Mouse (Mus musculus) kidney, adult 2 months (tissue): ENCODE measurements around the gene Cirbp. TPM values are rescaled to one million over a fixed set of nuclear protein-coding genes. Genes with fewer than 3 reads are reported as not detected.

Source experiments
- DNase-seq: peaks from one replicate; pipeline ENCODE4 v3.0.0; 2021
- H3K27ac ChIP-seq: fragments of 200-500 bp; 2 replicates; pipeline ENCODE4 v1.5.1; 2012; ENCODE audit warnings: low read depth, low read length, control low read depth, inconsistent platforms; ENCODE audit not compliant: insufficient read depth
- H3K27me3 ChIP-seq: fragments of 200-500 bp; replicated peaks from 2 replicates; pipeline ENCODE4 v1.6.1; 2012; ENCODE audit warnings: mild to moderate bottlenecking, moderate library complexity, low read length, inconsistent platforms; ENCODE audit not compliant: control insufficient read depth, insufficient read depth
- H3K36me3 ChIP-seq: fragments of 200-500 bp; 2 replicates; pipeline ENCODE4 v1.6.1; 2012; ENCODE audit warnings: mild to moderate bottlenecking, moderate library complexity, low read length, inconsistent platforms; ENCODE audit not compliant: control insufficient read depth, insufficient read depth
- H3K4me1 ChIP-seq: fragments of 200-500 bp; 2 replicates; pipeline ENCODE4 v1.6.1; 2011; ENCODE audit warnings: low read length; ENCODE audit not compliant: control insufficient read depth, insufficient read depth
- H3K4me3 ChIP-seq: fragments of 200-500 bp; 2 replicates; pipeline ENCODE4 v1.5.1; 2011; ENCODE audit warnings: mild to moderate bottlenecking, low read depth, low read length, control low read depth; ENCODE audit not compliant: insufficient read depth
- CTCF ChIP-seq: fragments of 200-500 bp; conservative IDR thresholded peaks from 2 replicates; pipeline ENCODE4 v1.5.1; 2011; ENCODE audit warnings: low read depth, mild to moderate bottlenecking, control low read depth, low read length, moderate library complexity, mixed read lengths; ENCODE audit not compliant: insufficient read depth, insufficient read length
- POLR2A ChIP-seq: fragments of 200-500 bp; IDR thresholded peaks from one replicate; pipeline ENCODE4 v1.6.1; 2011; ENCODE audit warnings: low read depth, low read length, control low read depth
- WGBS: fragments of 180-500 bp; shearing (Covaris S2); methylation state at CpG from one replicate; pipeline ENCODE4 v1.1.7; 2018; 5-methylcytosine and 5-hydroxymethylcytosine counted together
- polyA plus RNA-seq: library from polyadenylated mRNA; depleted of rRNA; stranded (reverse); fragments of >200 nt; gene quantifications from 2 replicates; pipeline ENCODE4 v1.2.3, GENCODE M21; 2012; rRNA removed

Cirbp gene
- 86.7 and 87.8 TPM in 2 replicates for polyA plus RNA-seq

DNA sequence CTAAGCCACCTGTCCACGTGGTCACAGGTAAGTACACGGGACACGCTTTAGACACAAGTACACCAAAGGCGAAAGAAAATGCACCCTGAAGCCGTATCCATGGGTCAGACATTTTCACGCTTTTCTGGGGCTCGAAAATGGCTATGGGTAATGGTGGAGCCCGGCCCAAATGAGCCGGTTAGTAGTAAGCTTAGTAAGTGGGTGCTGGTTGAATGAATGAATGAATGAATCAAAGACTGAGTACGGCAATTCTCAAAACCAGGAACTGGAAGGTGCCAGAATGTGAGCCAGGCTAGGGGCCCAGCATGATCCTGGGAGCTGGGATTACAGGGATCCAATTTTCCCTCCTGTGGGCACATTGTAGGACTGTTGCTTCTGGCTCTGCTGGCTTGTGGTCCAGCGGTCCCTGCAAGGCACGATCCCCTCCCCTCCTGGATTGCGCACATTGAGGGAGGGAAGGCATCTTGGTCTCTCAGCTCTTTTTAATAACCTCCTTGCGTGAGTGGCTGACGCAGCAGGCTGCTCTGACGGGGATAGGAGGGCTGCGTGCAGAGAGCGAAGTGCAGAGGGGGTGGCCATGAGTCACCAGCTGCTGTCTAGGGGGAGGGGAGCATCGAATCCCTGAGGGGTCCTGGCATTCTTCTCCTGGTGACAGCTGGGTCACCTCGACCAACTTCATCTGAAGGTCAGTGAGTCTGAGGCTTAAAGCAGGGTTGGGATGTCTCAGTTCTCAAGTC lies at the start of gene Cirbp:
Gene Cirbp, plus strand, starts transcription at position 594 of the 737 bp plus-strand sequence.
- no peaks in the 10 kb centered on the region for H3K27me3 ChIP-seq
- no peak for TF ChIP-seq CTCF
- TF ChIP-seq POLR2A = no peak
- H3K4me1 ChIP-seq = peaks cover 16% of the 10 kb centered on the region
- peaks cover 3% of the 10 kb centered on the region; the same call in 1 of the 2 replicates for H3K36me3 ChIP-seq
- peak; percentile 68 for DNase-seq
- WGBS = 25% methylated on average over 20 of the region's 20 CpGs
- H3K27ac ChIP-seq = peak within 1 kb of the TSS; percentile 54
- H3K4me3 ChIP-seq = peak within 1 kb of the TSS; percentile 36

DNA sequence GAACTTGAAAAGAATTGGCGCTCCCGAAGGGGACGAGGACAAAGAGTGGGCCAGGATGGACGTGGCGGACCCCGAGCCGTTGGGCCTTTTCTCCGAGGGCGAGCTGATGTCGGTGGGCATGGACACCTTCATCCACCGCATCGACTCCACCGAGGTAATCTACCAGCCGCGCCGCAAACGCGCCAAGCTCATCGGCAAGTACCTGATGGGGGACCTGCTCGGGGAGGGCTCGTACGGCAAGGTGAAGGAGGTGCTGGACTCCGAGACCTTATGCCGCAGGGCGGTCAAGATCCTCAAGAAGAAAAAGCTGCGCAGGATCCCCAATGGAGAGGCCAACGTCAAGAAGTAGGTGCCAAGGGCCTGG lies 49.2 kb upstream of the Cirbp start:
- Histone ChIP-seq H3K27me3 (no peaks in the 10 kb centered on the region), H3K4me3 (peak overlapping the region; percentile 86), H3K4me1 (peaks cover 9% of the 10 kb centered on the region; the same call in 1 of the 2 replicates), H3K27ac (peak overlapping the region; percentile 59), H3K36me3 (no peaks in the 10 kb centered on the region)
- DNase-seq = no peak
- WGBS = under 1% methylated on average over 27 of the region's 27 CpGs
- TF ChIP-seq CTCF (no peak), POLR2A (no peak)

DNA sequence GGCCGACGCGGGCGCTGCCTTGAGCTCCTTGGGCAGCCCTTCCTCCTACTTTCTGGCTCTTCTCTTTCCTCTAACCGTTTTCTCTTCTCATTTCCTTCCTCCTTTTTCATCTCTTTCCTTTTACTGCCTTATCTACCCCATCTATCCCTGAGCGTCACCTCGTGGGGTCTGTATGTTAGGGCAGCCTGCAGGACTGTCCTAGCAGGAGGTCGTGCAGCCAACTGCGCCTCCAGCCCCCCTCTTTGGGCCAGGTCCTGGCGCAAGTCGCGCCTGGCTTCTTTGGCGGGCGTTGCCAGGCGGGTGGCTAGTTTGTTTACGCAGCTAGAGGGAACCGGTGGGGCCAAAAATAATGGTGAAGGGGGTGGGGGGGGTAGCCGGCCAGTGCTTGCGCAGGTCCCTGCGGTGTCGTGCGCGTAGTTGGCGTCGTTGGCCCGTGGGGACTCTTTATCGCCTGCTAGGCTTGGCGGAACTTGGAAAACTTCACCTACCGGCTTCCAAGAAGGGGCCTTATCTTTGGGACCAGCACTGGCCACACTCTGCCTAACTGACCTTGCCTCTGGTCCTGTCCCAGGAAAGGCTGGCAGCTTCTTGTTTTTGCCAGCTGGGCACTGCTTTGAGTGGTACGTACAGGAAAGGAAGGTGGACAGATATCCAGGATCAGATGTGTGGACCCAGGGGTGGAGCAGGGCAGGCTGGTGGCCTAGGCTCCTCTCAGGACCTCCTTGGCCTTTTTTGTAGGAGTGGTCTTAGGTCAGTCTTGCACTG lies 48.7 kb upstream of the Cirbp start:
- Histone ChIP-seq H3K27ac (peak overlapping the region; percentile 59), H3K4me1 (peaks cover 9% of the 10 kb centered on the region; the same call in 1 of the 2 replicates), H3K4me3 (peak overlapping the region; percentile 86), H3K36me3 (no peaks in the 10 kb centered on the region), H3K27me3 (no peaks in the 10 kb centered on the region)
- TF ChIP-seq POLR2A = no peak
- no peak for TF ChIP-seq CTCF
- 4% methylated on average over 30 of the region's 30 CpGs for WGBS
- DNase-seq = peak; percentile 55

DNA sequence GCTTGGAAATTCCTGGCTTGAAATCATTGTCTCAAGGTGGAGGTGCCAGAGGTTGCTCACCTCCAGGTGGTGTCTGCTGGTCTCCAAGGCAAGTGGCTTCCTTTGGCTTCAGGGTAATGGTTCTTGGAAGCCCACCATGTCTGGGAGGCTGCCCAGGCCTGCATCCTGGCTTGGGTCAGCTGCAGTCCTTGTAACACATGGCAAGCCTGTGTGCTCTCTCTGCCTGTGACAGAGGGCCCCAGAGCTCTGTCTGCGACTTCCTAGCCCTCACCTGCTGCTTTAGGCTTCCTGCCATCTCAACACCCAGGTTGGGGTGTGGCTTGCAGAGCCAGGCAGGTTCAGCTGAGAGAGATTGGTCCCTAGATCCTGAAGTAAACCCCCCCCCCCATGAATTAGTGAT lies 48.0 kb upstream of the Cirbp start:
- TF ChIP-seq POLR2A (no peak), CTCF (no peak)
- no peak for DNase-seq
- no peaks in the 10 kb centered on the region for H3K27me3 ChIP-seq
- peaks cover 9% of the 10 kb centered on the region; the same call in 1 of the 2 replicates for H3K4me1 ChIP-seq
- 7% methylated on average over 1 of the region's 1 CpGs for WGBS
- peak overlapping the region; percentile 58 for H3K27ac ChIP-seq
- no peaks in the 10 kb centered on the region for H3K36me3 ChIP-seq
- peak overlapping the region; percentile 86 for H3K4me3 ChIP-seq

DNA sequence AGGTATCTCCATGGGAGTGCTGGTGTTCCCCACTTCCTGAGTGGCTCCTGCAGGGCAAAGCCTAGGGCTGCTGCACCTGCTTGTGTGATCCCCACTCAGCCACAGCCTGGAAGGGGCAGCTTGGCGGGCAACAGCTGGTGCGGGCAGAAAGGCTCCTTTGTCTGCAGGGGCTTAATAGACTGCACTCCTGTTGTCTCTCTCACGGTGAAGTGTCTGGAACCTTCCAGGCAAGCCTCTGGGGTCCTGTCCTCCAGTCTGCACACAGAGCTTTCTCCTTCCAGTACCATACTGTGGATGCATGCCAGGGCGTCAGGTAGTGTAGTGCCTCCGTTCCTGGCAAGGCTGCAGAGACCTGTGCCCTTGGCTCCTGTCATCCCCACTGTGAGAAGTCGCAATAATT lies 47.2 kb upstream of the Cirbp start:
- Histone ChIP-seq H3K4me3 (no peak overlapping the region), H3K4me1 (peaks cover 9% of the 10 kb centered on the region; the same call in 1 of the 2 replicates), H3K27ac (no peak overlapping the region), H3K36me3 (no peaks in the 10 kb centered on the region), H3K27me3 (no peaks in the 10 kb centered on the region)
- no peak for DNase-seq
- 61% methylated on average over 6 of the region's 6 CpGs for WGBS
- TF ChIP-seq CTCF (no peak), POLR2A (no peak)

DNA sequence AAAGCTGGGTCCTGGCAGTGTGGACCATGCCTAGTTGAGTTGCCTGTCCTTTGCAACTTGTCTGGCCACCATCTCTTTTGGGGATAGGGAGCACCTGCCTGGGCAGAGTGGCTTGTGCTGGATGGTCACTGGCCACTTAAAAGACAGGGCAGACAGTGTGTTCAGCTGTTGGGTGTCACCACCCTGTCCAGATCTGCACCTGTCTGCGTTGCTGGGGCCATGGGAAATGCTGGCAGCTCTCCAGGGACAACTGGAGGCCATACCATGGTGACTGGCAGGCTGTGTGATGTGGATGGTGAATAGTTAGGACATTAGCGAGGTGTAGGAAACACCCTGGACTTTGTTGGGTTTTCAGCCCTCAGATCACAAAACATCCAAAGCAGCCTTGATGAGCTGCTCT lies 45.6 kb upstream of the Cirbp start:
- WGBS = 46% methylated on average over 2 of the region's 2 CpGs
- no peak for DNase-seq

DNA sequence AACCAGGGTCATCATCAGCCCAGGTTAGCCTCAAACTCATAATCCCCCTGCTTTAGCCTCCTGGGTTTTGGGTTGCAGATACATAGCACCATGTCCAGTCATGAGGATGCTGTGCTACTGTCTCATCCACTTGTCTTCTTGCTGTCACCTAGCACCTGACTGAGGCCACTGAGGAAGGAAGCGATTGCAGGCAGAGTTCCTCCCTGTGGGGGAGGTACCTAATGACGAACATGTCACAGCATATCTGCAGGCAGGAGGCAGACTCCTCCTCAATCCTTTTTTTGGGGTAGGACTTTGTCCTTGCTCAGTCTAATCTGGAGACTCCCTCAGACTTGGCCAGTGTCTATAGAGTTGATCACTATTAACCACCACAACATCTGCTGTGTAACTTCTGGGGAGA lies 44.1 kb upstream of the Cirbp start:
- no peak for TF ChIP-seq CTCF
- TF ChIP-seq POLR2A = no peak
- WGBS = 46% methylated on average over 2 of the region's 2 CpGs
- H3K27ac ChIP-seq = no peak overlapping the region
- H3K4me1 ChIP-seq = peaks cover 9% of the 10 kb centered on the region; the same call in 1 of the 2 replicates
- H3K4me3 ChIP-seq = no peak overlapping the region
- no peaks in the 10 kb centered on the region for H3K27me3 ChIP-seq
- no peaks in the 10 kb centered on the region for H3K36me3 ChIP-seq
- DNase-seq = no peak

More for the DNA sequence above, 45.6 kb upstream of the Cirbp start:
- Histone ChIP-seq H3K4me1 (peaks cover 9% of the 10 kb centered on the region; the same call in 1 of the 2 replicates), H3K4me3 (no peak overlapping the region), H3K27ac (no peak overlapping the region), H3K27me3 (no peaks in the 10 kb centered on the region), H3K36me3 (no peaks in the 10 kb centered on the region)
- TF ChIP-seq POLR2A = no peak
- TF ChIP-seq CTCF = no peak
